Mouse (Mus musculus) B cell, adult 62 days (primary cell): ENCODE data around the gene Myadm. TPM values are rescaled to one million over a fixed set of nuclear protein-coding genes. Genes with fewer than 3 reads are reported as not detected.

ENCODE experiments used
- total RNA-seq: library from RNA; stranded (reverse); gene quantifications from 4 replicates; pipeline ENCODE4 v1.2.4, GENCODE M21; 2023

Myadm gene
- 85.6 to 100 TPM (median 89.8 TPM) in 4 replicates for total RNA-seq

DNA sequence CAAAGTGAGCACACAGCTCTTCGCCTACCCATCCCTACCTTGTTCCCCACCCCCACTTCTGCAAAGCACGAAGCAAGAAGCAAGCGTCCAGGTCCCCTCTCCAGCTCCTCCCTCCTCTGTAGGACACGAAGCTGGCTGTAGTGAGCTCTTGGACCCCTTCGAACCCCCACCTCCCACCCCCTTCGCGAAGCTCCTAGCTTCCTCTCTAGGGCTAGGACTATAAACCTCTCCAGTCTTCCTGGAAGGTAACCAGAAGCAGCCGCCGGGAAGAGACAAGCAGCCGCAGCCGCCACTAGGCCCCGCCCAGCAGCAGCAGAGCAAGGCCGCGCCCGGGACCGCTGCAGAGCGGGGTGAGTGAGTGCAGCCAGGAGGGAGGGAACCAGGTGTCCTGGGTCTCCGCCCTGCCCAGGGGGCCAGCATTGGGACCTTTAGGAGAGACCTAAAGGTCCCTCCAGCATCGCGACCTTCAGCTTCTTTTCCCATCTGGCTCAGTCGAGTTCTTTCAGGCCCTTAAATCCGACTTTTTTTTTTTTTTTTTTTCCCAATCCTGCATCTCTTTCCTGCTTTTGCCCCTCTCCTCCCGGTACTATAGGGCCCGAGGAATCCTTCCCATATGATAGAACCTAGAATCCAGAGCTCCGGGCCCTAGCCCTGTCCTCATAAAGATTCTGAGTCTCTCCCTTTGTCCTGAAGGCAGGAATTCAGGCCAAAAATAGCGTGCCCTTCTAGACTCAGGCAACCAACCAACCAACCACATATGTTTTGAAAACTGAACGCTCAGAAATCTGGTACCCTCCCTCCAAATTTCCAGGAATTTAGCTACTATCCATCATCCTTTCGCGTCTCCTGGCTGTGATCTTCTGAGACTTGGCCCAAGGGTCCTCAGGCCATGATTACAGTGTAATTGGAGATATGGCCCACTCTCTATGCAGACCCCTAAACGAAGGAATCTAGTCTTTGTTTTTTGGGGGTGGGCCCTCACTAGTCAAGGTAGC is at the start of gene Myadm, which contains the start of gene Prkcg:
TSS of gene Myadm (plus strand) at position 105 of the 995 bp plus-strand sequence.
TSS of gene Prkcg (plus strand) at position 204 of the 995 bp plus-strand sequence.

GRCm38 (mm10) chr7:3332619-3333521 is 44.0 kb downstream of the Myadm start, which contains the start of gene Cacng7:
TSS of gene Cacng7 (plus strand) at chr7:3332955.

Other genes starting within 250 kb of the Myadm start
- not detected in 4 replicates for gene AU018091, start 119.9 kb upstream of the Myadm start, total RNA-seq
- not detected in 4 replicates for gene Nlrp12, start 39.3 kb upstream of the Myadm start, total RNA-seq
- 9.6 to 16.6 TPM (median 12.3 TPM) in 4 replicates for gene Prkcg, start 99 bp downstream of the Myadm start, total RNA-seq
- not detected in 4 replicates for gene Cacng7, start 43.9 kb downstream of the Myadm start, total RNA-seq
- not detected in 4 replicates for gene Cacng8, start 101.6 kb downstream of the Myadm start, total RNA-seq
- gene Cacng6, start 135.1 kb downstream of the Myadm start, total RNA-seq, result not detected in 4 replicates
- not detected in 4 replicates for gene Tarm1, start 213.5 kb downstream of the Myadm start, total RNA-seq